Mouse (Mus musculus): ENCODE results near the gene Snw1. TPM values are rescaled to one million over a fixed set of nuclear protein-coding genes. Genes with fewer than 3 reads are reported as not detected.

The Snw1 gene
- polyA plus RNA-seq (2014; fragmentation: Illumina TruSeq; extraction: RNeasy Lipid Tissue Mini Kit (QIAGEN cat#74804); ENCODE audit: low replicate concordance) = 59.3 TPM

DNA sequence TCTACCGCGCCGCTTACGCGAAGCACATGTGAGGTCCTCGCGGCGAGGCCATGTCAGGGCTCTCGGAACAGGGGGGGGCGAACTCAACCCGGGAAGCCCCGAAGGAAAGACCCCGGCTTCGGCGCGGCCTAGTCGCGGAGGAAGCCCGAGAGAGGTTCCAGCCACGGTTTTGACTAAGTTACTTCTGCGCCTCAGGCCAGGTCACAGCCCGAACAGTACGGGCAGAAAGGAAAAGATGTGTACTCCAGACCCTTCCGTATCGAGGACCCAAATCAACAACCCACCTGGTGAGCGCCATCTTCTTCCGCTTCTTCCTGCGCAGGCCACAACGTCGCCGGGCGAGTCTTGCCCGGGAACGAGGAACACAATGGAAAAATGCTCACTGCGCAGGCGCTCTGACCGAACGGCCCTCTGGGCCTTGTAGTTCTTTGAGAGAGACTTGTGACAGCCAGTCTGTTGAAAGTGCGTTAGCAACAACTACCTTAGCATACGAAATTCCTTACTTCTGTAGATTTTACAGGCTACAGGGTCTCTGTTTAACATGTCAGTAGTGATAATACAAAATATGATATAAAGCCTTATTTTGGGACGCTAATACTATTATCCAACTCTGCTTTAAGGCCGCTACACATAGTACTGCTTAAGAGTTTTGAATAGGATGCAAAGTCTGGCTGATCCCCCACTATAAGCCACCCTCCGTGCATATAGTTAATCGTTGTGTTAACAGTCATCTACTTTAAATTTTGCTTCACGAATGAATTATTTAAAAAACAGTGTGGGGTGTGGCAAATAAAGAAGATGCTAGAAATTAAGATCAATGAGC lies at the start of gene Snw1:
Snw1 (minus strand) TSS at position 311 of the 823 bp plus-strand sequence.

DNA sequence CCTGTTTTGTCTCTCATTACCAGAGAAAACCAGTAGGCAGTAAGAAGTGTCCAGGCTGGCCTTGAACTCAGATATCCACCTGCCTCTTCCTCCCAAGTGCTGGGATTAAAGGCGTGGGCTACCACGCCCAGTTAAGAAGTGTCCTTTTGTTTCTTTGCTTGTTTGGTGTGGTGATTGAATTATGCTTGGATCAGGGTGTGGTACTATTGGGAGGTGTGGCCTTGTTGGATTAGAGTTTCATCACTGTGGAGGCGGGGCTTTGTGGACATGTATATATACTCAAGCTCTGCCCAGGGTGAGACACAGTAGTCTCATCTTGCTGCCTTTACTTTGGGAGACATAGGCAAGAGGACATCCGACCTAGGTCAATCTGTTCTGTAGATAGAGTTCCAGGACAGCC lies 41.9 kb upstream of the Snw1 start, which contains the start of gene Gm8300:
Gm8300 (plus strand) TSS at position 301 of the 400 bp plus-strand sequence.

DNA sequence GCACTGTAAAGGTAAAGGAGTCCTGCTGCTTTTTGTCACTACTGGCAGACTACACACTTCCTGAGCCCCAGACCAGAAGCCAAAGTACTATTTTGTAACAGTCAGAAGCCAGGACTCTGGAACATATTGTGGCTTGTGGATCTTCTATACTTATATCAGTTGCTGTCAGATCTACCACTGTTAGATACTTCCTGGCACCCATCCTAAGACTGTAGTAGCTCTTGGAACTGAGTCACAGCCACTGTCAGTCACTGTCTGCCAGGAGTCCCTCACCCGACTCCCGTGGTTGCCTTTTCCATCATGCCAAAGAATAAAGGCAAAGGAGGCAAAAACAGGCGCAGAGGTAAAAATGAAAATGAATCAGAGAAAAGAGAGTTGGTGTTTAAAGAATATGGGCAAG lies 22.3 kb upstream of the Snw1 start, which contains the start of gene Gm5788:
Gm5788 (plus strand) TSS at position 301 of the 400 bp plus-strand sequence.

DNA sequence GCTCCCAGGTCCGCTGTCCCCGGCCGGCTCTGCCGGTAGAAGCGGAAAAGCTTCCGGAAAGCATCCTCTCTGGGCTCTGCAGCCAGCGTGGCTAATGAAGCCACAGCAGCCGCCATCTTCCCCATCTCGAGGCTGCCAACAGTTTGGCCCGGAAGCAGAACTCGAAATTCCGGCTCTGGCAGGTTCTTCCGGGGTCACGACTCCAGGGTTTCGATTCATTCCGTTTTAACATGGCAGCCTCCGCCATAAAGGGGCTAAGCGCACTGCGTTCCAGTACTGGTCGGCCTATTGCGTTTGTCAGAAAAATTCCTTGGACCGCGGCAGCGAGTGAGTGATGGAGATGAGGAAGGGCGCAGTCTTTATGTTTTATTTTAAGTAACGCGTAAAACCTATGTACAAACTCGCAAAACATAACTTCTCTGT lies 28.4 kb downstream of the Snw1 start, which contains the start of the genes Slirp and Alkbh1:
Slirp (plus strand) TSS at position 197 of the 423 bp plus-strand sequence.
Alkbh1 (minus strand) TSS at position 318 of the 423 bp plus-strand sequence.

Other genes with a start within 250 kb of the Snw1 start
- gene Noxred1, start 233.5 kb downstream of the Snw1 start, polyA plus RNA-seq (2014; fragmentation: Illumina TruSeq; extraction: RNeasy Lipid Tissue Mini Kit (QIAGEN cat#74804); ENCODE audit: low replicate concordance) = 1.2 TPM
- gene Vipas39, start 206.0 kb downstream of the Snw1 start, polyA plus RNA-seq (2014; fragmentation: Illumina TruSeq; extraction: RNeasy Lipid Tissue Mini Kit (QIAGEN cat#74804); ENCODE audit: low replicate concordance) = 17.3 TPM
- 57.7 TPM for gene Ahsa1, start 205.8 kb downstream of the Snw1 start, polyA plus RNA-seq (2014; fragmentation: Illumina TruSeq; extraction: RNeasy Lipid Tissue Mini Kit (QIAGEN cat#74804); ENCODE audit: low replicate concordance)
- gene Ism2, start 172.6 kb downstream of the Snw1 start, polyA plus RNA-seq (2014; fragmentation: Illumina TruSeq; extraction: RNeasy Lipid Tissue Mini Kit (QIAGEN cat#74804); ENCODE audit: low replicate concordance) = not detected
- 289 TPM for gene Sptlc2, start 83.9 kb downstream of the Snw1 start, polyA plus RNA-seq (2014; fragmentation: Illumina TruSeq; extraction: RNeasy Lipid Tissue Mini Kit (QIAGEN cat#74804); ENCODE audit: low replicate concordance)
- 136 TPM for gene Slirp, start 28.4 kb downstream of the Snw1 start, polyA plus RNA-seq (2014; fragmentation: Illumina TruSeq; extraction: RNeasy Lipid Tissue Mini Kit (QIAGEN cat#74804); ENCODE audit: low replicate concordance)
- gene Alkbh1, start 28.3 kb downstream of the Snw1 start, polyA plus RNA-seq (2014; fragmentation: Illumina TruSeq; extraction: RNeasy Lipid Tissue Mini Kit (QIAGEN cat#74804); ENCODE audit: low replicate concordance) = 18.1 TPM
- gene Gm5788, start 22.4 kb upstream of the Snw1 start, polyA plus RNA-seq (2014; fragmentation: Illumina TruSeq; extraction: RNeasy Lipid Tissue Mini Kit (QIAGEN cat#74804); ENCODE audit: low replicate concordance) = not detected
- not detected for gene Gm8300, start 42.0 kb upstream of the Snw1 start, polyA plus RNA-seq (2014; fragmentation: Illumina TruSeq; extraction: RNeasy Lipid Tissue Mini Kit (QIAGEN cat#74804); ENCODE audit: low replicate concordance)
- not detected for gene Oog1, start 130.4 kb upstream of the Snw1 start, polyA plus RNA-seq (2014; fragmentation: Illumina TruSeq; extraction: RNeasy Lipid Tissue Mini Kit (QIAGEN cat#74804); ENCODE audit: low replicate concordance)
- gene Gm4027, start 146.6 kb upstream of the Snw1 start, polyA plus RNA-seq (2014; fragmentation: Illumina TruSeq; extraction: RNeasy Lipid Tissue Mini Kit (QIAGEN cat#74804); ENCODE audit: low replicate concordance) = not detected
- gene Gm16381, start 172.3 kb upstream of the Snw1 start, polyA plus RNA-seq (2014; fragmentation: Illumina TruSeq; extraction: RNeasy Lipid Tissue Mini Kit (QIAGEN cat#74804); ENCODE audit: low replicate concordance) = not detected